7 mouse cellular contexts compared by ENCODE assay signal in the genomic region with DNA sequence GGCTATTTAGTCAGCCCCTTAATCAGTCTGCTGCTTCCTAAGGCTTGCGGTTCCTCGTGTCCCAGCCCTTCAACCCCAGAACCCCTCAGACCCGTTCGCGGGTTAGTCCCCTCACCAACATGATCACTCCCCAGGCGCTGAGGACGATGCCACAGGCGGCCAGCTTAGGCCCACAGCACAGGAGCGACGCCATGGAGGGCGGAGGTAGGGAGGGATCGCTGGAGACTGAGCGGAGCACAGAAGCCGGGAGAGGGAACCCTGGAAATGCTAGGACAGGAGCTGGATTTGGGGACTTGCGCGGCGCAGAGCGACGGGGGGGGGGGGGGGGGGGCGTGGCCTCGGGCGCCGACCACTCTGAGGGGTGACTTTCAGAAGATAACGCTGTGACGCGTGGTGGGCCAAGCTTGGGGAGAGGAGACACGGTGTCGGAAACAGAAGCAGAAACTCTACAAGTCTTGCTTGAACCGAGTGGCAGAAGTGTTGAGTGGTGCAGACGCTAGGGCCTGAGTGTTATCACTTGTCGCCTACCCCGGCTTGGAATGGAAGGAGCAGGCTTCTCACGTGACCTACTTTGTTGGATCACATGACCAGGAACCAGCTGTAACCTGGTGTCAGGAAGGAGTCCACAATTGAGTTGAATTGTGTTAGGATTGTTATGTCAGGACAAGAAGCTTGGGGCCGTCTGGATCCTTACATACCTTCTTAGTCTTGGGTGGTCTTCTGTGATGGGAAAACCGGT. TPM values are rescaled to one million over a fixed set of nuclear protein-coding genes. Genes with fewer than 3 reads are reported as not detected.
DNase-seq lines count a peak whose midpoint lies in the region; ATAC-seq and TF ChIP-seq lines count a peak whose summit lies in the region.

A gene (minus strand): TSS at position 290 of the 739 bp plus-strand sequence.
A gene (minus strand): TSS at position 302 of the 739 bp plus-strand sequence.

- no peak for TF ChIP-seq CTCF in heart, adult 2 months (IDR thresholded peaks at IDR 0.05)
- no peak for TF ChIP-seq CTCF in kidney, adult 2 months (conservative IDR thresholded peaks at IDR 0.05; ENCODE audit: insufficient read depth, insufficient read length, low read depth, low read length)

- peak within 1 kb of the TSS; percentile 89 for H3K9ac ChIP-seq in heart, adult 2 months (ENCODE audit: low read depth, low read length)
- peak within 1 kb of the TSS; percentile 85 for H3K9ac ChIP-seq in limb, embryonic 12.5 days (replicated peaks)
- H3K9ac ChIP-seq in midbrain, embryonic 14.5 days (replicated peaks; ENCODE audit: low read length): peak within 1 kb of the TSS; percentile 87

- no peaks in the 10 kb centered on the region for H3K79me2 ChIP-seq in heart, adult 2 months (replicated peaks; ENCODE audit: control insufficient read depth, insufficient read depth, low read length)

- H3K4me1 ChIP-seq in embryonic facial prominence, embryonic 10.5 days: peaks cover 47% of the 10 kb centered on the region
- peaks cover 3% of the 10 kb centered on the region for H3K4me1 ChIP-seq in heart, adult 2 months (ENCODE audit: control insufficient read depth, insufficient read depth, low read length)
- H3K4me1 ChIP-seq in kidney, adult 2 months (ENCODE audit: control insufficient read depth, insufficient read depth, low read length): peaks cover 19% of the 10 kb centered on the region
- H3K4me1 ChIP-seq in limb, embryonic 12.5 days (replicated peaks): peaks cover 25% of the 10 kb centered on the region
- peaks cover 31% of the 10 kb centered on the region for H3K4me1 ChIP-seq in midbrain, embryonic 14.5 days (ENCODE audit: control insufficient read depth, insufficient read depth, low read length)

- peak within 1 kb of the TSS; percentile 96 for H3K27ac ChIP-seq in embryonic facial prominence, embryonic 10.5 days (replicated peaks)
- H3K27ac ChIP-seq in heart, adult 2 months: peak within 1 kb of the TSS; percentile 97
- H3K27ac ChIP-seq in kidney, adult 2 months (ENCODE audit: insufficient read depth, low read depth, low read length): peak within 1 kb of the TSS; percentile 95
- H3K27ac ChIP-seq in limb, embryonic 12.5 days: peak within 1 kb of the TSS; percentile 78
- H3K27ac ChIP-seq in midbrain, embryonic 14.5 days (replicated peaks; ENCODE audit: low read depth, low read length): peak within 1 kb of the TSS; percentile 84

- peak; percentile 22; the same call in 1 of the 2 replicates for ATAC-seq in limb, embryonic 12.5 days (ENCODE audit: insufficient number of reproducible peaks, insufficient read depth, low FRiP score, low TSS enrichment, low read depth)
- peak; percentile 62 for ATAC-seq in midbrain, embryonic 14.5 days (ENCODE audit: low FRiP score, low TSS enrichment)

- H3K9me3 ChIP-seq in embryonic facial prominence, embryonic 10.5 days: no peaks in the 10 kb centered on the region
- H3K9me3 ChIP-seq in limb, embryonic 12.5 days: no peaks in the 10 kb centered on the region
- no peaks in the 10 kb centered on the region for H3K9me3 ChIP-seq in midbrain, embryonic 14.5 days (ENCODE audit: control insufficient read depth, low read length)

- no peaks in the 10 kb centered on the region for H3K27me3 ChIP-seq in embryonic facial prominence, embryonic 10.5 days (replicated peaks; ENCODE audit: low read depth, poor library complexity, severe bottlenecking)
- H3K27me3 ChIP-seq in heart, adult 2 months (ENCODE audit: control insufficient read depth, insufficient read depth, low read length): no peaks in the 10 kb centered on the region
- H3K27me3 ChIP-seq in kidney, adult 2 months (replicated peaks; ENCODE audit: control insufficient read depth, insufficient read depth, low read length): no peaks in the 10 kb centered on the region
- H3K27me3 ChIP-seq in limb, embryonic 12.5 days: peaks cover 2% of the 10 kb centered on the region; the same call in 1 of the 2 replicates
- H3K27me3 ChIP-seq in midbrain, embryonic 14.5 days (ENCODE audit: control insufficient read depth, insufficient read depth, low read length): no peaks in the 10 kb centered on the region

- WGBS in embryonic facial prominence, embryonic 10.5 days: under 1% methylated on average over 34 of the region's 35 CpGs
- WGBS in heart, adult 2 months: under 1% methylated on average over 35 of the region's 35 CpGs
- under 1% methylated on average over 34 of the region's 35 CpGs for WGBS in kidney, adult 2 months
- under 1% methylated on average over 27 of the region's 35 CpGs for WGBS in limb, embryonic 12.5 days
- under 1% methylated on average over 31 of the region's 35 CpGs for WGBS in midbrain, embryonic 14.5 days

- peaks cover 15% of the 10 kb centered on the region for H3K36me3 ChIP-seq in embryonic facial prominence, embryonic 10.5 days (replicated peaks)
- no peaks in the 10 kb centered on the region for H3K36me3 ChIP-seq in heart, adult 2 months (ENCODE audit: control insufficient read depth, insufficient read depth, low read length)
- H3K36me3 ChIP-seq in kidney, adult 2 months (ENCODE audit: control insufficient read depth, insufficient read depth, low read length): no peaks in the 10 kb centered on the region; the same call in 1 of the 2 replicates
- H3K36me3 ChIP-seq in limb, embryonic 12.5 days: peaks cover 13% of the 10 kb centered on the region
- H3K36me3 ChIP-seq in midbrain, embryonic 14.5 days (ENCODE audit: control insufficient read depth, insufficient read depth, low read length): peaks cover 14% of the 10 kb centered on the region

- peak; percentile 89 for TF ChIP-seq POLR2A in heart, adult 2 months (IDR thresholded peaks at IDR 0.05; ENCODE audit: insufficient read depth, low read depth, low read length)
- peak; percentile 82 for TF ChIP-seq POLR2A in kidney, adult 2 months (IDR thresholded peaks at IDR 0.05; ENCODE audit: low read depth, low read length)

- intact Hi-C loops in heart, adult 2 months (cut with DNase I): no loop called here

- peak; percentile 47; the same call in 1 of the 2 replicates for TF ChIP-seq EP300 in heart, adult 2 months (IDR thresholded peaks at IDR 0.05; ENCODE audit: insufficient read depth, low read depth, low read length)

- H3K4me3 ChIP-seq in embryonic facial prominence, embryonic 10.5 days: peak within 1 kb of the TSS; percentile 96
- H3K4me3 ChIP-seq in heart, adult 2 months: peak within 1 kb of the TSS; percentile 96
- H3K4me3 ChIP-seq in kidney, adult 2 months (ENCODE audit: insufficient read depth, low read depth, low read length): peak within 1 kb of the TSS; percentile 96
- peak within 1 kb of the TSS; percentile 88 for H3K4me3 ChIP-seq in limb, embryonic 12.5 days (replicated peaks)
- peak within 1 kb of the TSS; percentile 97 for H3K4me3 ChIP-seq in midbrain, embryonic 14.5 days (replicated peaks; ENCODE audit: low read depth, low read length)

- peak; percentile 83 for DNase-seq in adrenal gland, postnatal 10 days
- peak; percentile 86 for DNase-seq in embryonic facial prominence, embryonic 10.5 days (ENCODE audit: low spot score)
- peak; percentile 87 for DNase-seq in heart, adult 2 months
- DNase-seq in kidney, adult 2 months: peak; percentile 93
- DNase-seq in midbrain, embryonic 14.5 days: peak; percentile 92
- peak; percentile 82 for DNase-seq in spleen, adult 12 weeks (ENCODE audit: low spot score)

- H3K4me2 ChIP-seq in limb, embryonic 12.5 days: peak within 1 kb of the TSS; percentile 95
- peak within 1 kb of the TSS; percentile 99 for H3K4me2 ChIP-seq in midbrain, embryonic 14.5 days (ENCODE audit: low read length)

RNA-seq across cellular contexts. Expression of the first gene that starts in this region (rescaled TPM):
- 1 to 10 TPM; 4.0 to 4.9 TPM for total RNA-seq in adrenal gland, postnatal 10 days (2021)
- 7.9 and 10.7 TPM in 2 replicates for polyA plus RNA-seq in embryonic facial prominence, embryonic 10.5 days (2016; fragmentation: Nextera tagmentation; extraction: Ambion mirVana)
- total RNA-seq in heart, adult 2 months (2021): 1 to 10 TPM; 2.0 to 3.4 TPM
- 5.0 and 5.5 TPM in 2 replicates for polyA plus RNA-seq in heart, adult 2 months (2012; rRNA removed)
- 13.9 and 15.8 TPM in 2 replicates for polyA plus RNA-seq in kidney, adult 2 months (2012; rRNA removed)
- 9.9 and 10.4 TPM in 2 replicates for polyA plus RNA-seq in limb, embryonic 12.5 days (2016; fragmentation: Nextera tagmentation; extraction: Ambion mirVana)
- 13.4 and 16.3 TPM in 2 replicates for polyA plus RNA-seq in midbrain, embryonic 14.5 days (2014; fragmentation: Nextera tagmentation; extraction: Ambion mirVana)

RNA-seq across cellular contexts. Expression of the second gene that starts in this region (rescaled TPM):
- 100 to 1,000 TPM; 139 to 162 TPM for total RNA-seq in adrenal gland, postnatal 10 days (2021)
- 96.4 and 106 TPM in 2 replicates for polyA plus RNA-seq in embryonic facial prominence, embryonic 10.5 days (2016; fragmentation: Nextera tagmentation; extraction: Ambion mirVana)
- total RNA-seq in heart, adult 2 months (2021): 100 to 1,000 TPM in 1 of 2 experiments, 10 to 100 TPM in 1; 95.4 to 103 TPM
- 130 and 166 TPM in 2 replicates for polyA plus RNA-seq in heart, adult 2 months (2012; rRNA removed)
- 457 and 485 TPM in 2 replicates for polyA plus RNA-seq in kidney, adult 2 months (2012; rRNA removed)
- polyA plus RNA-seq in limb, embryonic 12.5 days (2016; fragmentation: Nextera tagmentation; extraction: Ambion mirVana): 117 and 118 TPM in 2 replicates
- 321 and 350 TPM in 2 replicates for polyA plus RNA-seq in midbrain, embryonic 14.5 days (2014; fragmentation: Nextera tagmentation; extraction: Ambion mirVana)

Comparison
In these comparisons a context has a peak if more than half of its experiments do, and no peak if none do; other contexts are left out.
1. Peak in every context shown above with its lines: DNase-seq, ATAC-seq, H3K4me3 ChIP-seq and H3K27ac ChIP-seq.